Mouse (Mus musculus) neural tube, embryonic 15.5 days (tissue): ENCODE measurements around the gene Hdac7. TPM values are rescaled to one million over a fixed set of nuclear protein-coding genes. Genes with fewer than 3 reads are reported as not detected.
A peak's percentile ranks its signal among the peaks of the same experiment; 100 is the strongest.

Source experiments
- ATAC-seq: fragments of 200-750 bp; cut with Nextera tagmentation; 2 replicates; pipeline ENCODE4 v1.8.0; 2017; ENCODE audit warnings: mild to moderate bottlenecking, moderate TSS enrichment, moderate library complexity; ENCODE audit not compliant: low FRiP score
- H3K27ac ChIP-seq: fragments of 300-500 bp; sonication (generic); replicated peaks from 2 replicates; pipeline ENCODE4 v1.5.1; 2015; ENCODE audit warnings: mild to moderate bottlenecking, inconsistent platforms
- H3K27me3 ChIP-seq: fragments of 300-500 bp; sonication (generic); replicated peaks from 2 replicates; pipeline ENCODE4 v1.6.1; 2015; ENCODE audit warnings: inconsistent platforms
- H3K36me3 ChIP-seq: fragments of 300-500 bp; sonication (generic); 2 replicates; pipeline ENCODE4 v1.6.1; 2015; ENCODE audit warnings: inconsistent platforms
- H3K4me1 ChIP-seq: fragments of 300-500 bp; sonication (generic); 2 replicates; pipeline ENCODE4 v1.6.1; 2015; ENCODE audit warnings: inconsistent platforms
- H3K4me2 ChIP-seq: fragments of 300-500 bp; sonication (generic); 2 replicates; pipeline ENCODE4 v1.6.1; 2015; ENCODE audit warnings: inconsistent platforms, mild to moderate bottlenecking, moderate library complexity
- H3K4me3 ChIP-seq: fragments of 300-500 bp; sonication (generic); replicated peaks from 2 replicates; pipeline ENCODE4 v1.5.1; 2015; ENCODE audit warnings: mild to moderate bottlenecking, inconsistent platforms
- H3K9ac ChIP-seq: fragments of 300-500 bp; sonication (generic); replicated peaks from 2 replicates; pipeline ENCODE4 v1.6.1; 2015; ENCODE audit warnings: mild to moderate bottlenecking, inconsistent platforms
- H3K9me3 ChIP-seq: fragments of 300-500 bp; sonication (generic); replicated peaks from 2 replicates; pipeline ENCODE4 v1.6.1; 2016; ENCODE audit warnings: inconsistent platforms
- WGBS: fragments of 180-500 bp; shearing (Covaris S2); methylation state at CpG from one replicate; pipeline ENCODE4 v1.1.7; 2015; ENCODE audit warnings: mixed read lengths; 5-methylcytosine and 5-hydroxymethylcytosine counted together
- polyA plus RNA-seq: library from polyadenylated mRNA; unstranded; fragments of >200 nt; fragmentation: Nextera tagmentation; extraction: Ambion mirVana; gene quantifications from 2 replicates; pipeline ENCODE4 v1.2.1, GENCODE M21; 2015

Gene Hdac7
- polyA plus RNA-seq, 1 experiment from 2014 or later: 26.5 TPM

DNA sequence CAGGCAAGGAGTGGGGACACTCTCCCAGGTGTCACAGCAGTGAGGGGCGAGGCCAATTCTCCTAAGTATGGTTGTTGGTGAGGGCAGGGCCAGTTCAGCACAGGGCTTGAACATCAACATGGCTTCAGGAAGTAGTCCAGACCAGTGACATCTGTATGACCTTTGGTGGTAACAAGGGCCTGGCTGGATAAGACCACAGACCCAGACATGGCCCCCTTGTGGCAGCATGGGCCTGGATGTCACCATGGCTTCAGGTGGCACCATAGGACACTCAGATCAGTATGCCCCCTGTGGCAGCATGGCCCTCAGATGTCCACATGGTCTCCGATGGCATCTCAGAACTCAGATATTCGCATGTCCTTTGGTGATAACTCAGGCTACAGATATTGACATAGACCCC lies 8.0 kb upstream of the Hdac7 start:
- no peaks in the 10 kb centered on the region for H3K9me3 ChIP-seq
- peaks cover 6% of the 10 kb centered on the region; the same call in 1 of the 2 replicates for H3K4me1 ChIP-seq
- no peaks in the 10 kb centered on the region for H3K27me3 ChIP-seq
- no peak overlapping the region for H3K4me3 ChIP-seq
- no peaks in the 10 kb centered on the region for H3K36me3 ChIP-seq
- H3K27ac ChIP-seq: no peak overlapping the region
- no peak overlapping the region for H3K4me2 ChIP-seq
- 94% methylated on average over 3 of the region's 3 CpGs for WGBS
- H3K9ac ChIP-seq: no peak overlapping the region
- ATAC-seq: no peak

DNA sequence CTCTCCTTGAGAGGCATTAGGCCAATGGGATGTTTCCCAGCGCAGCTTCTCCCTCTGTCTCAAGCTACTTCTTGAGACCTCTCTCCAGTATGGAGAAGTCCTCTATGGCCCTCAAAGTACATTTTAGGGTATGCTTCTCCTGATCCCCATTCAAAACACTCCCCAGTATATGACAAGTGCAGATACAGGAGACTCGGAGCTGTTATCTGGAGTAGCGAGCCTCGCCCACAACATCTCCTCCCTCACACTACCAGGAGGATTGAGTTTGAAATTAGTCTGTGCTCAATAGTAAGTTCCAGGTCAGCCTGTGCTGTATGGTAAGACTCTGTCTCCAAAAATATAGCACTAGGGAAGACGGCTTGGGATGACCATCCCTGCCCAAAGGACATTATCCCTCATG lies 6.7 kb upstream of the Hdac7 start:
- ATAC-seq: no peak
- no peak overlapping the region for H3K9ac ChIP-seq
- no peak overlapping the region for H3K4me2 ChIP-seq
- peaks cover 6% of the 10 kb centered on the region; the same call in 1 of the 2 replicates for H3K4me1 ChIP-seq
- no peaks in the 10 kb centered on the region for H3K9me3 ChIP-seq
- H3K27ac ChIP-seq: no peak overlapping the region
- H3K4me3 ChIP-seq: no peak overlapping the region
- H3K27me3 ChIP-seq: no peaks in the 10 kb centered on the region
- H3K36me3 ChIP-seq: no peaks in the 10 kb centered on the region
- 92% methylated on average over 5 of the region's 5 CpGs for WGBS

DNA sequence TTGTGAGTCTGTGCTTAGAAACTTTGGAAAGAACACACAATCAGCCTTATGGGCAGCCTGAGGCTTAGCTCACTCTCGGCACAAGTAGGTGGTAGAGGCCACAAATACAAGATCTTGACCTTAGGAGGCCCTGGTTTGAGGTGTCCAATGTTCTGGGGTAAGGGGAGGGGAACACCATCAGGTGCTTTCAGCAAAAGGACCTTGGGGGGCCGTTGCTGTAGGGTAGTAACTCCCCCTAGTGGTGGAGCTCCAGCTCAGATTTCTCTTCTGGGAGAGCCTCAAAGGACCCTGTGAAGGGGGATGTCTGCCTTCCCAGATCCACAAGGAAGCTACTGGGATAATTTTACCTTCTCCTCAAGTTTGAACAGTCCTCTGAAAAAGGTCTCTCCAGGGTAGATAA lies 6.1 kb upstream of the Hdac7 start:
- peaks cover 6% of the 10 kb centered on the region; the same call in 1 of the 2 replicates for H3K4me1 ChIP-seq
- H3K4me3 ChIP-seq: no peak overlapping the region
- H3K4me2 ChIP-seq: no peak overlapping the region
- no peak overlapping the region for H3K9ac ChIP-seq
- H3K27ac ChIP-seq: no peak overlapping the region
- no peaks in the 10 kb centered on the region for H3K36me3 ChIP-seq
- no peaks in the 10 kb centered on the region for H3K27me3 ChIP-seq
- no peaks in the 10 kb centered on the region for H3K9me3 ChIP-seq
- WGBS: 17% methylated on average over 2 of the region's 2 CpGs
- no peak for ATAC-seq

DNA sequence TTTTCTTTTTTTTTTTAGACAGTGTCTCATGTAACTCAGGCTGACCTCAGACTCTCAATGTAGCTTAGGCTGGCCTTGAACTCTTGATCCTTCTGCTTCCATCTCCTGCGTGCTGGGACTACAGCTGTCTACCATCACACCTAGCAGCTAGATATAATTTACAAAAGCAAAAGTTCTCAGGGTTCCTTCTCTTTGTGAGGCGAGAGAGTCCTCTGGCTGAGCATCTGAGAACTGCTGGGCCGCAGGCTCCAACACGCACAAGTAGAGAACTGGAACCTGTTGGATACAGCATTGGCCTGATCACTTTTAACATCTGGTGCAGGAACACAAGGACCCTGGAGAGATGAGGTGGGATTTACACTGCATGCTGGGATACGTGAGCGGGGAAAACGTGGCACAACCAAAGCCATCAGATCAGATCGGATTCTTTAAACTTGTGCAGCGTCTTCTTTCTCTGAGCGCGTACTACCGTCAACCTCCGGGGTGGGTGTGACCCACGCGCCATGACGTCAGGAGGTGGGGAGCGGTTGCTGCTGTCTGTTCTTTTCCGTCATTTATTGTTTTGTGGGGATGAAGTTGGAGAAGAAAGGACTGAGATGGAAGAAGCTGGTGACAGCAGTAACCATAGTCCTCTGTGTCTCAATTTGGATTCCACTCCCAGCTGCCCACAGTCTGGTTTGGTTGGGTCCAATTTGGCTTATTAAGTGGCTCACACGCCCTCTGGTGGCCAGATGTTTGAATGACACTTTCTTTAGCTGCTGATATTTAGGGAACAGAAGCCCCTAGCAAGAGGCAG lies 5.0 kb upstream of the Hdac7 start:
- Histone ChIP-seq H3K9ac (peak overlapping the region; percentile 38), H3K4me1 (peaks cover 6% of the 10 kb centered on the region; the same call in 1 of the 2 replicates), H3K4me3 (peak overlapping the region; percentile 43), H3K27me3 (no peaks in the 10 kb centered on the region), H3K9me3 (no peaks in the 10 kb centered on the region), H3K36me3 (no peaks in the 10 kb centered on the region), H3K27ac (peak overlapping the region; percentile 77), H3K4me2 (peak overlapping the region; percentile 75)
- WGBS: 7% methylated on average over 19 of the region's 19 CpGs
- peak; percentile 88 for ATAC-seq

DNA sequence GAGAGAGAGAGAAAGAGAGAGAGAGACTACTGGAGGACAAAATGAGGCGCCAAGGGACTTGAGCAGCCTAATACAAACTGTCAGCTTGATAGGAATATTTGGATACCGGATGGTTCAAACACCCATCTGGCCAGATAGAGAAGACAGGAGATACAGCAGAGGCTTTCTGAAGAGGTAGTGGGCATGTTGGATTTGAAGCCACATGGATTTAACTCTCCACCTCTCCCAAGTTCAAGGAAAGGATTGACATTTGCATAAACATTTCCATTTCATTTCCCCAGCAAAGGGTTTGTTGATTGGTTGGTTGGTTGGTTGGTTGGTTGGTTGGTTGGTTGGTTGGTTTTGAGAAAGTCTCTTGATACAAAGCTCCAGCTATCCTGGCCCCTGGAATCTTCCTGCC lies 3.6 kb upstream of the Hdac7 start:
- Histone ChIP-seq H3K4me3 (no peak overlapping the region), H3K36me3 (no peaks in the 10 kb centered on the region), H3K27me3 (no peaks in the 10 kb centered on the region), H3K4me2 (no peak overlapping the region), H3K9me3 (no peaks in the 10 kb centered on the region), H3K9ac (no peak overlapping the region), H3K27ac (no peak overlapping the region), H3K4me1 (peaks cover 6% of the 10 kb centered on the region; the same call in 1 of the 2 replicates)
- 92% methylated on average over 2 of the region's 2 CpGs for whole genome bisulfite sequencing
- no peak for ATAC-seq

DNA sequence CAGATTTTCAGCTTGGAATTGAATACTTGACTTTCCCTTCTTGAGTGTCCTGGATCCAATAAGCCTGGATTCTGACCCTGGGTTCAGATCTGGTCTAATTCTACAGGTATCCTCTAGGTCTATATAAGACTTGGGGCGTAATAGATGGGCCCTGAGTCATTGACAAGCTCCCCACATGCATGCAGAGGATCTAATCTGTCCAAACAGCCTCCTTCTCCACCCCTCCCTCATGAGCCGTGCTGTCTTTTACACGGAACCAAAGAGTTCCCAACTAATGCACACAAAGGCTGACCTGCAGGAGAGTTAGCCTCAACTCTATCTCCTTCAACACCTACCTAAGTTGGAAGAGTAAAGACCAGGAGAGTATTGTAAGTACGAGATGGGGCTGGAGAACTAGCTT lies 3.0 kb upstream of the Hdac7 start:
- Histone ChIP-seq H3K4me3 (no peak overlapping the region), H3K9ac (no peak overlapping the region), H3K4me1 (peaks cover 6% of the 10 kb centered on the region; the same call in 1 of the 2 replicates), H3K36me3 (no peaks in the 10 kb centered on the region), H3K9me3 (no peaks in the 10 kb centered on the region), H3K27ac (no peak overlapping the region), H3K27me3 (no peaks in the 10 kb centered on the region), H3K4me2 (no peak overlapping the region)
- no peak for ATAC-seq
- WGBS: 86% methylated on average over 4 of the region's 4 CpGs

DNA sequence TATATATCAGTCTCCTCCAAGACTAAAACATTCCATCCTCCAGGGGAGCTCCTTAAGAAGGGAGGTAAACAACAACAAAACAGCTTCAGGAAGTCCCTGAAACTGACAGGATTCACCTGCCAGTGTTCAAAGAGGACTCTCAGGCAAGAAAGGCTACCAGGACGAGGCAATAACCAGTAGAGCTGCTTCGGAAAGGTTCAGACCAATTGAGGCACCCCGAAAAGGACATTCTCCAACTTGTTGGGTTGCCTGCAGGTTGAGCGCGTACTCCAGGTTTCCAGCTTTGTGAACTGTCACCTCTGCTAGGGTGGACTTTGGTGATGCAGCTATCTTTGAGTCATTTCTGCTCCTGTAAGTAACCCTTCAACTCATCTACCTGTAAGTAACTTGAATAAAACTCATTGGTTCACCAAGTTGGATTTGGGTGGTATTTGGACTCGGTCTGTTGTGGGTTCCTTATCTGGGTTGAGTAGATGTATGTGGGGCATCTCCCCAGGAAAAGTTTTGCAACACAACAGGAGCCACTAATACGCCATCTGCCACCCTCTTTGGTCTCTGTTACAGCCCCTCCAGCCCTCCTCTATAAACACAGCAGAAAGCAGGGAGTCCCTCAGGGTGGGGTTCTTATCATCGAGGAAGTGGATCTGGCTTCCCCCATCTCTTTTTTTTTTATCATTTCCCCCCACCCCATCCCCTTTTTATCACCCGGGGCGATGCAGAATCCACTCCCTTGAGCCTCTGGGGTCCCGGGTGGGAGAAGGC lies 2.0 kb upstream of the Hdac7 start:
- WGBS: 90% methylated on average over 11 of the region's 11 CpGs
- ATAC-seq: no peak
- Histone ChIP-seq H3K9ac (no peak overlapping the region), H3K9me3 (no peaks in the 10 kb centered on the region), H3K27me3 (no peaks in the 10 kb centered on the region), H3K4me3 (no peak overlapping the region), H3K27ac (no peak overlapping the region), H3K36me3 (no peaks in the 10 kb centered on the region), H3K4me2 (no peak overlapping the region), H3K4me1 (peaks cover 6% of the 10 kb centered on the region; the same call in 1 of the 2 replicates)

DNA sequence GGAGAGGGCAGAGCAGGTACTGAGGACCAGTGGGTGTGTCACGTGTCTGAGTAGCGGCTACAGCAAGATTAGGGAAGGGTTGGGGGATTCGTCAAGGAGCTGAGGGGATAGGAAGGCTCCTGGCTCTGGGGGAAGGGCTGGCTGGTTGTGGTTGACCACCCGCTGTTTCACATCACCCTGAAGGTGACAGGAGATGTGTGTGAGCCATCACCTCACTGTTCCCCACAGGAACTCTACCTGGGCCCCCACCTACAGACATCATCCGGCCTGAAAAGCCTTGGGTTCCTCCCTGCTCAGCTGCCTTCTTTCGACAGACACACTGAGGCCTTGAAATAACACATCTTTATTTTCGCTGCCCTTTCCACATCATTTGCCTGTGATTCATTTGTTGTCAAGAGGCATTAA lies 1.1 kb downstream of the Hdac7 start:
- Histone ChIP-seq H3K4me2 (no peak overlapping the region), H3K9ac (no peak overlapping the region), H3K36me3 (no peaks in the 10 kb centered on the region), H3K27ac (no peak overlapping the region), H3K4me3 (no peak overlapping the region), H3K4me1 (peaks cover 11% of the 10 kb centered on the region), H3K27me3 (no peaks in the 10 kb centered on the region), H3K9me3 (no peaks in the 10 kb centered on the region)
- no peak for ATAC-seq
- 76% methylated on average over 7 of the region's 7 CpGs for WGBS

DNA sequence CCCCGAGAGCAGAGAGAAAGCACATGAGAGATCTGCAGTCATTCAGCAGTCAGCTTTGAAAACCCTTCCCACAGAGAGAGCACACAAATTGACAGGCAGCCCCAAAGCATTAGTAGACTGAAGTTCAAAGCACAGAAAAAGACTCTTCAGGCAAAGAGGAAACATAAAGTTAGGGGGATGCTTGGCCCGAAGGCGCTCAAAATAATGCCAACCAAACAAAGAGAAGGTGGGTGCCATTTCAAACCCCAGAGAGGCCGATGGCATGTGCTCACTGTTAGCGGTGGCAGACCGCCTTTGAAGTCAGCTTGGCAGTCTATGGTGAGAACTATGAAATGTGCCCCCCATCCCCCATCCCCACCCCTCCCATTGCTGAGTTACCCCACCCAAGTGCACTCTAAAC lies 2.2 kb downstream of the Hdac7 start:
- Histone ChIP-seq H3K27me3 (no peaks in the 10 kb centered on the region), H3K4me1 (peaks cover 22% of the 10 kb centered on the region), H3K4me2 (no peak overlapping the region), H3K36me3 (no peaks in the 10 kb centered on the region), H3K9ac (no peak overlapping the region), H3K9me3 (no peaks in the 10 kb centered on the region), H3K4me3 (no peak overlapping the region), H3K27ac (no peak overlapping the region)
- WGBS: 90% methylated on average over 6 of the region's 6 CpGs
- ATAC-seq: no peak

DNA sequence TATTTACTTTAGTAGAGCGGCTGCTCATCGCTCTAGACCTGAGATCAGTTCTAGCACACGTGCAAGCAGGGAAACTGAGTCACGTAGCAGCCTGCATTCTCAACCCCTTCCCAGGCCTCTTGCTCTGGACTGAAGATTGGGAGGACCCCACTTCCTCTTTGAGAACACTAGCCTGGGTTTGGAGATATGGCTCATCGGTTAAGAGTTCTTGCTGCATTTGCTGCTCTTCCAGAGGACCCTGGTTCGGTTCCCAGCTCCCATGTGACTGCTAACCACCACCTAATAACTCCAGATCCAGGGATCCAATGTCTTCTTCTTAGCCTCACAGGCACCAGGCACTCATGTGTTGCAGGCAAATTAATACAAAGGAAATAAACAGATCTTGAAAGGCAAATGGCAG lies 2.9 kb downstream of the Hdac7 start:
- no peak for ATAC-seq
- H3K9ac ChIP-seq: no peak overlapping the region
- no peaks in the 10 kb centered on the region for H3K36me3 ChIP-seq
- peaks cover 27% of the 10 kb centered on the region for H3K4me1 ChIP-seq
- H3K9me3 ChIP-seq: no peaks in the 10 kb centered on the region
- no peak overlapping the region for H3K27ac ChIP-seq
- WGBS: 96% methylated on average over 6 of the region's 6 CpGs
- H3K27me3 ChIP-seq: no peaks in the 10 kb centered on the region
- no peak overlapping the region for H3K4me3 ChIP-seq
- H3K4me2 ChIP-seq: no peak overlapping the region

DNA sequence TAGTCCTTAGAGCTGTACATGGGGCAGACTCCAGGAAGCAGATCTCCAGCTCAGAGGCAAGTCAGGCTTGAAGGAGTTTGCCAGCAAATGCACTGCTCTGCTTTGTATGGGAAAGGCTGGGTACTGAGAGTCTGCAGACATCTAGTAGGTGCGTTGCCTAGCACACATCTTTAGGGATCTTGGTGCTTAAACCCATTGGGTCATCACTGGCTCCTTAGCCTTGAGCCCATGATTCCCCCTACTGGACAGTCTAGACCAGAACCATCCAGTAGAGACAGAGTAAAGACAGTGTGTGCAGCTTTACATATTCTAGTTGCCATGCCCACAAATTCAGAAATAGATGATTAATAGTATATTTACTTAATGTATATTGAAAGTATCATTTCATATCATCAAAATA lies 3.5 kb downstream of the Hdac7 start:
- H3K4me1 ChIP-seq: peaks cover 30% of the 10 kb centered on the region
- no peak overlapping the region for H3K27ac ChIP-seq
- no peak overlapping the region for H3K4me3 ChIP-seq
- H3K9ac ChIP-seq: no peak overlapping the region
- no peak overlapping the region for H3K4me2 ChIP-seq
- H3K36me3 ChIP-seq: no peaks in the 10 kb centered on the region
- no peak for ATAC-seq
- H3K9me3 ChIP-seq: no peaks in the 10 kb centered on the region
- H3K27me3 ChIP-seq: no peaks in the 10 kb centered on the region
- 96% methylated on average over 1 of the region's 1 CpGs for WGBS

DNA sequence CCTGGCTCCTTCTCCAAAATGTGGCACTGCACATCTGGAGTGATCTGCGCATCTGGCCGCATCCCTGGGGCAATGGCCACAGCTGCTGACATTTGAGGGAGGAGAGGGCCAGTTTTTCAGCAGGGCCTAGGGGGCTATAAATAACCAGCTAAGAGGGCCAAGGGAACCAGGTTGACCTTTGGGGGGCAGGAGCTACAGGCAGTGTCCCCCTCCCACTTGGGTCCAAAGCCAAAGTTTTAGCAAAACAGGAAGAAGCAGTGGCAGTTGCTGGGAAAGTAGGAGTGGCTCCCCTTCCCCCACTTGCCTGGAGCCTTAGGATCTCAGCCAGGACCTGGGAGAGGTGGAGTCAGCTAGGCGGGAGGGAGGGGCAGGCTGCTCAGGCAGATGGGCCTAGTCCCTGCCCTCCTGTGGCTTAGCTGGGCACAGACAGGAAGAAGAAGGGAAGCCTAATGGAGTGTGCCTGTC lies 4.3 kb downstream of the Hdac7 start:
- Histone ChIP-seq H3K27me3 (no peaks in the 10 kb centered on the region), H3K4me1 (peaks cover 30% of the 10 kb centered on the region), H3K9me3 (no peaks in the 10 kb centered on the region), H3K36me3 (no peaks in the 10 kb centered on the region), H3K9ac (no peak overlapping the region), H3K4me3 (no peak overlapping the region), H3K27ac (no peak overlapping the region), H3K4me2 (no peak overlapping the region)
- ATAC-seq: no peak
- WGBS: 44% methylated on average over 3 of the region's 3 CpGs
